Mouse (Mus musculus) neural tube, embryonic 15.5 days (tissue): ENCODE results near the gene Slc25a18. TPM values are rescaled to one million over a fixed set of nuclear protein-coding genes. Genes with fewer than 3 reads are reported as not detected.

Experiments
- microRNA-seq: library from miRNA; unstranded; fragments of <30 nt; microRNA quantifications from one replicate; pipeline ENCODE4, GENCODE M21; 2017
- polyA plus RNA-seq: library from polyadenylated mRNA; unstranded; fragments of >200 nt; fragmentation: Nextera tagmentation; extraction: Ambion mirVana; gene quantifications from 2 replicates; pipeline ENCODE4 v1.2.1, GENCODE M21; 2015

Slc25a18 gene
- polyA plus RNA-seq, 1 experiment from 2014 or later = 22.5 TPM

Small RNA genes lying within 50 kb of the gene (microRNA-seq; reads per million reads assigned to microRNA genes)
- not detected for gene Gm25193

Other genes starting within 250 kb of the Slc25a18 start
- 16.8 and 18.8 TPM in 2 replicates for gene Hdhd5, start 242.3 kb upstream of the Slc25a18 start, polyA plus RNA-seq
- 1.4 and 1.7 TPM in 2 replicates for gene Cecr2, start 107.2 kb upstream of the Slc25a18 start, polyA plus RNA-seq
- gene Atp6v1e1, start 49.2 kb downstream of the Slc25a18 start, polyA plus RNA-seq = 283 and 326 TPM in 2 replicates
- 22.6 and 28.4 TPM in 2 replicates for gene Bcl2l13, start 62.6 kb downstream of the Slc25a18 start, polyA plus RNA-seq
- 38.7 and 43.0 TPM in 2 replicates for gene Bid, start 143.3 kb downstream of the Slc25a18 start, polyA plus RNA-seq